Mouse (Mus musculus): Measurements from ENCODE around the gene Gm21970. TPM values are rescaled to one million over a fixed set of nuclear protein-coding genes. Genes with fewer than 3 reads are reported as not detected.

Gene Gm21970
- polyA plus RNA-seq, 1 experiment from 2014 or later: not detected

Other genes starting within 250 kb of the Gm21970 start
- gene Olig2, start 166.3 kb upstream of the Gm21970 start, polyA plus RNA-seq (2015; fragmentation: Nextera tagmentation; extraction: Ambion mirVana): not detected in 2 replicates
- gene Olig1, start 121.9 kb upstream of the Gm21970 start, polyA plus RNA-seq (2015; fragmentation: Nextera tagmentation; extraction: Ambion mirVana): not detected in 2 replicates
- 45.1 and 45.7 TPM in 2 replicates for gene Ifnar2, start 18.9 kb upstream of the Gm21970 start, polyA plus RNA-seq (2015; fragmentation: Nextera tagmentation; extraction: Ambion mirVana)
- 103 and 120 TPM in 2 replicates for gene Il10rb, start 14.4 kb downstream of the Gm21970 start, polyA plus RNA-seq (2015; fragmentation: Nextera tagmentation; extraction: Ambion mirVana)
- 39.4 and 39.5 TPM in 2 replicates for gene Ifnar1, start 93.5 kb downstream of the Gm21970 start, polyA plus RNA-seq (2015; fragmentation: Nextera tagmentation; extraction: Ambion mirVana)
- gene Ifngr2, start 155.4 kb downstream of the Gm21970 start, polyA plus RNA-seq (2015; fragmentation: Nextera tagmentation; extraction: Ambion mirVana): 116 and 117 TPM in 2 replicates
- gene Tmem50b, start 206.1 kb downstream of the Gm21970 start, polyA plus RNA-seq (2015; fragmentation: Nextera tagmentation; extraction: Ambion mirVana): 33.8 and 34.3 TPM in 2 replicates
- gene Dnajc28, start 227.3 kb downstream of the Gm21970 start, polyA plus RNA-seq (2015; fragmentation: Nextera tagmentation; extraction: Ambion mirVana): 2.8 TPM in 2 replicates